Mouse (Mus musculus) limb, embryonic 14.5 days (tissue): Measurements from ENCODE around the gene Dnph1. TPM values are rescaled to one million over a fixed set of nuclear protein-coding genes. Genes with fewer than 3 reads are reported as not detected.
A peak's percentile ranks its signal among the peaks of the same experiment; 100 is the strongest.

ENCODE experiments used
- ATAC-seq: fragments of 200-750 bp; cut with Nextera tagmentation; 2 replicates; pipeline ENCODE4 v1.8.0; 2017; ENCODE audit warnings: low read depth, moderate number of reproducible peaks, moderate TSS enrichment; ENCODE audit not compliant: low FRiP score
- DNase-seq: peaks from one replicate; pipeline ENCODE4 v3.0.0-alpha.2; 2015; ENCODE audit warnings: low spot score
- H3K27ac ChIP-seq: fragments of 300-500 bp; sonication (generic); replicated peaks from 2 replicates; pipeline ENCODE4 v1.5.1; 2014; ENCODE audit warnings: low read depth, mild to moderate bottlenecking, low read length, moderate library complexity, mixed read lengths
- H3K27me3 ChIP-seq: fragments of 300-500 bp; sonication (generic); 2 replicates; pipeline ENCODE4 v1.6.1; 2014; ENCODE audit warnings: low read length, mixed read lengths; ENCODE audit not compliant: control insufficient read depth, insufficient read depth
- H3K36me3 ChIP-seq: fragments of 300-500 bp; sonication (generic); 2 replicates; pipeline ENCODE4 v1.6.1; 2014; ENCODE audit warnings: mild to moderate bottlenecking, low read length, moderate library complexity, mixed read lengths; ENCODE audit not compliant: control insufficient read depth, insufficient read depth
- H3K4me1 ChIP-seq: fragments of 300-500 bp; sonication (generic); 2 replicates; pipeline ENCODE4 v1.6.1; 2014; ENCODE audit warnings: antibody characterized with exemption, low read length, mixed read lengths; ENCODE audit not compliant: control insufficient read depth, insufficient read depth
- H3K4me2 ChIP-seq: fragments of 300-500 bp; sonication (generic); replicated peaks from 2 replicates; pipeline ENCODE4 v1.6.1; 2014; ENCODE audit warnings: low read depth, mild to moderate bottlenecking, low read length, moderate library complexity; ENCODE audit not compliant: severe bottlenecking
- H3K4me3 ChIP-seq: fragments of 300-500 bp; sonication (generic); replicated peaks from 2 replicates; pipeline ENCODE4 v1.5.1; 2014; ENCODE audit warnings: low read length
- H3K9ac ChIP-seq: fragments of 300-500 bp; sonication (generic); 2 replicates; pipeline ENCODE4 v1.6.1; 2014; ENCODE audit warnings: mild to moderate bottlenecking, low read depth, low read length, moderate library complexity; ENCODE audit not compliant: severe bottlenecking
- H3K9me3 ChIP-seq: fragments of 300-500 bp; sonication (generic); 2 replicates; pipeline ENCODE4 v1.6.1; 2016; ENCODE audit warnings: low read length; ENCODE audit not compliant: control insufficient read depth
- POLR2A ChIP-seq: fragments of 200-500 bp; IDR thresholded peaks from 2 replicates; pipeline ENCODE4 v1.8.0; 2012; ENCODE audit warnings: inconsistent platforms, mild to moderate bottlenecking, moderate library complexity, borderline replicate concordance; ENCODE audit not compliant: insufficient read depth, insufficient read length; ENCODE audit errors: extremely low read depth
- WGBS: fragments of 180-500 bp; shearing (Covaris S2); extraction: QIAGEN DNeasy Blood & Tissue Kit; methylation state at CpG from one replicate; pipeline ENCODE4 v1.1.7; 2014; 5-methylcytosine and 5-hydroxymethylcytosine counted together
- polyA plus RNA-seq, 2 experiments: library from polyadenylated mRNA; depleted of rRNA in 1 of 2; stranded (reverse) in 1 of 2; unstranded in 1 of 2; fragments of >200 nt; fragmentation: Nextera tagmentation in 1 of 2; extraction: Ambion mirVana in 1 of 2; gene quantifications; 2 replicates each; pipeline versions ENCODE4 v1.2.1 to v1.2.3; 2012 to 2014

Dnph1 gene
- polyA plus RNA-seq, 2 experiments, result 30.0 to 37.6 TPM

GRCm38 (mm10) chr17:46525065-46525464, 28.6 kb downstream of the Dnph1 start:
- Histone ChIP-seq H3K9me3 (no peaks in the 10 kb centered on the region), H3K36me3 (peaks cover 19% of the 10 kb centered on the region), H3K4me1 (no peaks in the 10 kb centered on the region), H3K27me3 (0 out of 2 replicates have a peak, but pooled peaks cover 8% of the 10 kb centered on the region), H3K4me3 (no peak overlapping the region), H3K27ac (no peak overlapping the region), H3K9ac (no peak overlapping the region), H3K4me2 (no peak overlapping the region)
- no peak for DNase-seq
- no peak for TF ChIP-seq POLR2A
- WGBS, result 83% methylated on average over 10 of the region's 10 CpGs
- no peak for ATAC-seq

- ATAC-seq (no peak), DNase-seq (peak; percentile 61)
- no peak for TF ChIP-seq POLR2A
- Histone ChIP-seq H3K4me1 (no peaks in the 10 kb centered on the region), H3K27me3 (0 out of 2 replicates have a peak, but pooled peaks cover 8% of the 10 kb centered on the region), H3K36me3 (peaks cover 20% of the 10 kb centered on the region), H3K4me3 (no peak overlapping the region), H3K4me2 (no peak overlapping the region), H3K9ac (no peak overlapping the region), H3K9me3 (no peaks in the 10 kb centered on the region), H3K27ac (no peak overlapping the region)
- 39% methylated on average over 12 of the region's 12 CpGs for WGBS
Observed at GRCm38 (mm10) chr17:46525579-46526307, 29.2 kb downstream of the Dnph1 start.

GRCm38 (mm10) chr17:46543661-46544060, 47.1 kb downstream of the Dnph1 start:
- Histone ChIP-seq H3K9ac (no peak overlapping the region), H3K27me3 (no peaks in the 10 kb centered on the region), H3K27ac (no peak overlapping the region), H3K4me1 (peaks cover 5% of the 10 kb centered on the region; the same call in 1 of the 2 replicates), H3K9me3 (no peaks in the 10 kb centered on the region), H3K36me3 (peaks cover 29% of the 10 kb centered on the region), H3K4me3 (no peak overlapping the region), H3K4me2 (no peak overlapping the region)
- DNase-seq, result no peak
- ATAC-seq, result no peak
- WGBS, result 88% methylated on average over 12 of the region's 12 CpGs
- no peak for TF ChIP-seq POLR2A

GRCm38 (mm10) chr17:46545813-46546564, 49.5 kb downstream of the Dnph1 start, which contains the start of gene Cul9:
TSS of gene Cul9 (minus strand) at chr17:46546388.
- H3K9ac ChIP-seq, result peak within 1 kb of the TSS; percentile 69
- ATAC-seq (peak; percentile 72), DNase-seq (peak; percentile 37)
- peaks cover 42% of the 10 kb centered on the region for H3K36me3 ChIP-seq
- H3K27me3 ChIP-seq, result no peaks in the 10 kb centered on the region
- H3K4me1 ChIP-seq, result peaks cover 5% of the 10 kb centered on the region; the same call in 1 of the 2 replicates
- H3K9me3 ChIP-seq, result no peaks in the 10 kb centered on the region
- 0 out of 2 replicates have a peak, but pooled peaks have one; percentile 36 for TF ChIP-seq POLR2A
- H3K4me2 ChIP-seq, result peak within 1 kb of the TSS; percentile 64
- H3K4me3 ChIP-seq, result peak within 1 kb of the TSS; percentile 48
- 1% methylated on average over 41 of the region's 49 CpGs for WGBS
- no peak within 1 kb of the TSS for H3K27ac ChIP-seq

GRCm38 (mm10) chr17:46546591-46546990, 50.1 kb downstream of the Dnph1 start:
- peak overlapping the region; percentile 64 for H3K4me2 ChIP-seq
- DNase-seq, result no peak
- H3K27me3 ChIP-seq, result no peaks in the 10 kb centered on the region
- peaks cover 43% of the 10 kb centered on the region for H3K36me3 ChIP-seq
- H3K4me1 ChIP-seq, result peaks cover 5% of the 10 kb centered on the region; the same call in 1 of the 2 replicates
- ATAC-seq, result no peak
- H3K4me3 ChIP-seq, result peak overlapping the region; percentile 48
- WGBS, result 8% methylated on average over 7 of the region's 7 CpGs
- TF ChIP-seq POLR2A, result no peak
- peak overlapping the region; percentile 69 for H3K9ac ChIP-seq
- no peak overlapping the region for H3K27ac ChIP-seq
- no peaks in the 10 kb centered on the region for H3K9me3 ChIP-seq
